Mouse (Mus musculus): ENCODE measurements around the gene Arf4. TPM values are rescaled to one million over a fixed set of nuclear protein-coding genes. Genes with fewer than 3 reads are reported as not detected.

Gene Arf4
- total and polyA plus RNA-seq, 2 experiments from 2014 or later, result 149 to 404 TPM

GRCm38 (mm10) chr14:26651901-26652300 is 14.0 kb downstream of the Arf4 start:
- Histone ChIP-seq H3K9ac (replicated peaks; ENCODE audit: low read length, poor library complexity, severe bottlenecking) (no peak overlapping the region), H3K4me1 (ENCODE audit: insufficient read depth, low read length) (no peaks in the 10 kb centered on the region), H3K4me3 (ENCODE audit: low read depth, low read length) (no peak overlapping the region), H3K9me3 (ENCODE audit: low read length) (no peaks in the 10 kb centered on the region), H3K36me3 (ENCODE audit: insufficient read depth, low read length) (peaks cover 23% of the 10 kb centered on the region), H3K27me3 (ENCODE audit: insufficient read depth, low read length) (no peaks in the 10 kb centered on the region), H3K27ac (ENCODE audit: low read depth, low read length) (no peak overlapping the region), H3K4me2 (ENCODE audit: low read depth, low read length, poor library complexity, severe bottlenecking) (no peak overlapping the region)
- DNase-seq (ENCODE audit: low spot score), result peak; percentile 8
- no peak for ATAC-seq (ENCODE audit: low FRiP score)
- peak; percentile 60 for TF ChIP-seq CTCF (IDR thresholded peaks at IDR 0.05)

GRCm38 (mm10) chr14:26658178-26658577 is 20.3 kb downstream of the Arf4 start:
- Histone ChIP-seq H3K9ac (replicated peaks; ENCODE audit: low read length, poor library complexity, severe bottlenecking) (no peak overlapping the region), H3K27ac (ENCODE audit: low read depth, low read length) (no peak overlapping the region), H3K36me3 (ENCODE audit: insufficient read depth, low read length) (peaks cover 26% of the 10 kb centered on the region), H3K4me3 (ENCODE audit: low read depth, low read length) (no peak overlapping the region), H3K4me1 (ENCODE audit: insufficient read depth, low read length) (no peaks in the 10 kb centered on the region), H3K27me3 (ENCODE audit: insufficient read depth, low read length) (no peaks in the 10 kb centered on the region), H3K4me2 (ENCODE audit: low read depth, low read length, poor library complexity, severe bottlenecking) (no peak overlapping the region), H3K9me3 (ENCODE audit: low read length) (no peaks in the 10 kb centered on the region)
- no peak for TF ChIP-seq CTCF (IDR thresholded peaks at IDR 0.05)
- no peak for DNase-seq (ENCODE audit: low spot score)
- no peak for ATAC-seq (ENCODE audit: low FRiP score)

- 97% methylated on average over 1 of the region's 1 CpGs for WGBS
- Histone ChIP-seq H3K27ac (ENCODE audit: low read depth, low read length) (no peak overlapping the region), H3K4me3 (ENCODE audit: low read depth, low read length) (no peak overlapping the region), H3K9me3 (ENCODE audit: low read length) (no peaks in the 10 kb centered on the region), H3K4me1 (ENCODE audit: insufficient read depth, low read length) (no peaks in the 10 kb centered on the region), H3K27me3 (ENCODE audit: insufficient read depth, low read length) (no peaks in the 10 kb centered on the region), H3K36me3 (ENCODE audit: insufficient read depth, low read length) (peaks cover 22% of the 10 kb centered on the region), H3K4me2 (ENCODE audit: low read depth, low read length, poor library complexity, severe bottlenecking) (no peak overlapping the region), H3K9ac (replicated peaks; ENCODE audit: low read length, poor library complexity, severe bottlenecking) (no peak overlapping the region)
- DNase-seq (ENCODE audit: low spot score), result no peak
- no peak for TF ChIP-seq CTCF (IDR thresholded peaks at IDR 0.05)
- ATAC-seq (ENCODE audit: low FRiP score), result no peak
Observed at GRCm38 (mm10) chr14:26660233-26660632, 22.4 kb downstream of the Arf4 start.

- TF ChIP-seq CTCF (IDR thresholded peaks at IDR 0.05), result no peak
- 92% methylated on average over 3 of the region's 3 CpGs for WGBS
- Histone ChIP-seq H3K9me3 (ENCODE audit: low read length) (no peaks in the 10 kb centered on the region), H3K4me1 (ENCODE audit: insufficient read depth, low read length) (no peaks in the 10 kb centered on the region), H3K36me3 (ENCODE audit: insufficient read depth, low read length) (peaks cover 19% of the 10 kb centered on the region), H3K27ac (ENCODE audit: low read depth, low read length) (no peak overlapping the region), H3K4me2 (ENCODE audit: low read depth, low read length, poor library complexity, severe bottlenecking) (no peak overlapping the region), H3K27me3 (ENCODE audit: insufficient read depth, low read length) (no peaks in the 10 kb centered on the region), H3K4me3 (ENCODE audit: low read depth, low read length) (no peak overlapping the region), H3K9ac (replicated peaks; ENCODE audit: low read length, poor library complexity, severe bottlenecking) (no peak overlapping the region)
- no peak for DNase-seq (ENCODE audit: low spot score)
- ATAC-seq (ENCODE audit: low FRiP score), result no peak
Observed at GRCm38 (mm10) chr14:26662016-26662415, 24.1 kb downstream of the Arf4 start.

- ATAC-seq (ENCODE audit: low FRiP score) (no peak), DNase-seq (ENCODE audit: low spot score) (no peak)
- no peaks in the 10 kb centered on the region for H3K9me3 ChIP-seq (ENCODE audit: low read length)
- H3K4me1 ChIP-seq (ENCODE audit: insufficient read depth, low read length), result no peaks in the 10 kb centered on the region
- H3K27ac ChIP-seq (ENCODE audit: low read depth, low read length), result no peak overlapping the region
- WGBS, result 87% methylated on average over 2 of the region's 2 CpGs
- no peak overlapping the region for H3K4me2 ChIP-seq (ENCODE audit: low read depth, low read length, poor library complexity, severe bottlenecking)
- TF ChIP-seq CTCF (IDR thresholded peaks at IDR 0.05), result no peak
- peaks cover 15% of the 10 kb centered on the region for H3K36me3 ChIP-seq (ENCODE audit: insufficient read depth, low read length)
- no peaks in the 10 kb centered on the region for H3K27me3 ChIP-seq (ENCODE audit: insufficient read depth, low read length)
- no peak overlapping the region for H3K9ac ChIP-seq (replicated peaks; ENCODE audit: low read length, poor library complexity, severe bottlenecking)
- no peak overlapping the region for H3K4me3 ChIP-seq (ENCODE audit: low read depth, low read length)
Observed at GRCm38 (mm10) chr14:26662488-26662887, 24.6 kb downstream of the Arf4 start.

GRCm38 (mm10) chr14:26663851-26664250 is 26.0 kb downstream of the Arf4 start:
- TF ChIP-seq CTCF (IDR thresholded peaks at IDR 0.05), result no peak
- WGBS, result 93% methylated on average over 2 of the region's 2 CpGs
- no peak overlapping the region for H3K27ac ChIP-seq (ENCODE audit: low read depth, low read length)
- no peak for ATAC-seq (ENCODE audit: low FRiP score)
- no peaks in the 10 kb centered on the region for H3K9me3 ChIP-seq (ENCODE audit: low read length)
- no peak for DNase-seq (ENCODE audit: low spot score)
- H3K4me3 ChIP-seq (ENCODE audit: low read depth, low read length), result no peak overlapping the region
- 0 out of 2 replicates have a peak, but pooled peaks cover 5% of the 10 kb centered on the region for H3K4me1 ChIP-seq (ENCODE audit: insufficient read depth, low read length)
- H3K9ac ChIP-seq (replicated peaks; ENCODE audit: low read length, poor library complexity, severe bottlenecking), result no peak overlapping the region
- H3K27me3 ChIP-seq (ENCODE audit: insufficient read depth, low read length), result no peaks in the 10 kb centered on the region
- peaks cover 15% of the 10 kb centered on the region for H3K36me3 ChIP-seq (ENCODE audit: insufficient read depth, low read length)
- no peak overlapping the region for H3K4me2 ChIP-seq (ENCODE audit: low read depth, low read length, poor library complexity, severe bottlenecking)
